Mouse (Mus musculus): Measurements from ENCODE around the gene Neurl3. TPM values are rescaled to one million over a fixed set of nuclear protein-coding genes. Genes with fewer than 3 reads are reported as not detected.

Neurl3 gene
- polyA plus RNA-seq, 1 experiment from 2014 or later: 4.4 TPM

- 7% methylated on average over 9 of the region's 9 CpGs for WGBS (ENCODE audit: insufficient replicate concordance)
- no peak for TF ChIP-seq CTCF (IDR thresholded peaks at IDR 0.05; ENCODE audit: low read depth)
- peak; percentile 68 for TF ChIP-seq EP300 (IDR thresholded peaks at IDR 0.05; ENCODE audit: low read depth)
- no peaks in the 10 kb centered on the region for H3K27me3 ChIP-seq (ENCODE audit: insufficient read depth, low read length)
- H3K27ac ChIP-seq (ENCODE audit: low read depth): peak overlapping the region; percentile 80
- H3K9me3 ChIP-seq (ENCODE audit: low read length): no peaks in the 10 kb centered on the region
- peak overlapping the region; percentile 57 for H3K4me2 ChIP-seq (ENCODE audit: low read depth, low read length)
- no peaks in the 10 kb centered on the region for H3K36me3 ChIP-seq (replicated peaks; ENCODE audit: insufficient read depth, low read length)
- H3K4me3 ChIP-seq (ENCODE audit: low read depth, low read length): peak overlapping the region; percentile 32
- ATAC-seq (peak; percentile 64), DNase-seq (peak; percentile 46)
- peaks cover 28% of the 10 kb centered on the region for H3K4me1 ChIP-seq (ENCODE audit: insufficient read depth)
- peak overlapping the region; percentile 47 for H3K9ac ChIP-seq (replicated peaks)
These were observed 1.2 kb downstream of the Neurl3 start for GRCm38 (mm10) chr1:36273288-36273687.

- WGBS (ENCODE audit: insufficient replicate concordance): 25% methylated on average over 5 of the region's 5 CpGs
- 0 out of 2 replicates have a peak, but pooled peaks have one; percentile 16 for ATAC-seq
- H3K4me2 ChIP-seq (ENCODE audit: low read depth, low read length): peak overlapping the region; percentile 57
- peak overlapping the region; percentile 47 for H3K9ac ChIP-seq (replicated peaks)
- peak overlapping the region; percentile 80 for H3K27ac ChIP-seq (ENCODE audit: low read depth)
- TF ChIP-seq CTCF (IDR thresholded peaks at IDR 0.05; ENCODE audit: low read depth): no peak
- no peak for TF ChIP-seq EP300 (IDR thresholded peaks at IDR 0.05; ENCODE audit: low read depth)
- no peaks in the 10 kb centered on the region for H3K9me3 ChIP-seq (ENCODE audit: low read length)
- no peaks in the 10 kb centered on the region for H3K27me3 ChIP-seq (ENCODE audit: insufficient read depth, low read length)
- peaks cover 28% of the 10 kb centered on the region for H3K4me1 ChIP-seq (ENCODE audit: insufficient read depth)
- no peaks in the 10 kb centered on the region for H3K36me3 ChIP-seq (replicated peaks; ENCODE audit: insufficient read depth, low read length)
- DNase-seq: no peak
- peak overlapping the region; percentile 32 for H3K4me3 ChIP-seq (ENCODE audit: low read depth, low read length)
These were observed 1.9 kb downstream of the Neurl3 start for GRCm38 (mm10) chr1:36272546-36272945.

- no peak overlapping the region for H3K9ac ChIP-seq (replicated peaks)
- H3K27me3 ChIP-seq (ENCODE audit: insufficient read depth, low read length): no peaks in the 10 kb centered on the region
- H3K36me3 ChIP-seq (replicated peaks; ENCODE audit: insufficient read depth, low read length): no peaks in the 10 kb centered on the region
- peaks cover 28% of the 10 kb centered on the region for H3K4me1 ChIP-seq (ENCODE audit: insufficient read depth)
- H3K27ac ChIP-seq (ENCODE audit: low read depth): peak overlapping the region; percentile 80
- TF ChIP-seq CTCF (IDR thresholded peaks at IDR 0.05; ENCODE audit: low read depth) (no peak), EP300 (IDR thresholded peaks at IDR 0.05; ENCODE audit: low read depth) (no peak)
- peak overlapping the region; percentile 57 for H3K4me2 ChIP-seq (ENCODE audit: low read depth, low read length)
- 35% methylated on average over 8 of the region's 8 CpGs for WGBS (ENCODE audit: insufficient replicate concordance)
- peak overlapping the region; percentile 15 for H3K4me3 ChIP-seq (ENCODE audit: low read depth, low read length)
- H3K9me3 ChIP-seq (ENCODE audit: low read length): no peaks in the 10 kb centered on the region
- DNase-seq (no peak), ATAC-seq (no peak)
These were observed 2.8 kb downstream of the Neurl3 start for GRCm38 (mm10) chr1:36271516-36272230.

- DNase-seq: peak; percentile 57
- H3K9ac ChIP-seq (replicated peaks): no peak overlapping the region
- TF ChIP-seq EP300 (IDR thresholded peaks at IDR 0.05; ENCODE audit: low read depth): no peak
- TF ChIP-seq CTCF (IDR thresholded peaks at IDR 0.05; ENCODE audit: low read depth): no peak
- no peaks in the 10 kb centered on the region for H3K9me3 ChIP-seq (ENCODE audit: low read length)
- H3K4me1 ChIP-seq (ENCODE audit: insufficient read depth): peaks cover 28% of the 10 kb centered on the region
- no peak overlapping the region for H3K4me3 ChIP-seq (ENCODE audit: low read depth, low read length)
- H3K4me2 ChIP-seq (ENCODE audit: low read depth, low read length): peak overlapping the region; percentile 57
- ATAC-seq: peak; percentile 29; the same call in 1 of the 2 replicates
- H3K27ac ChIP-seq (ENCODE audit: low read depth): peak overlapping the region; percentile 80
- H3K36me3 ChIP-seq (replicated peaks; ENCODE audit: insufficient read depth, low read length): no peaks in the 10 kb centered on the region
- H3K27me3 ChIP-seq (ENCODE audit: insufficient read depth, low read length): no peaks in the 10 kb centered on the region
- 26% methylated on average over 3 of the region's 3 CpGs for WGBS (ENCODE audit: insufficient replicate concordance)
These were observed 3.8 kb downstream of the Neurl3 start for GRCm38 (mm10) chr1:36270666-36271065.

GRCm38 (mm10) chr1:36269121-36269795 lies 5.2 kb downstream of the Neurl3 start:
- 71% methylated on average over 54 of the region's 54 CpGs for WGBS (ENCODE audit: insufficient replicate concordance)
- H3K36me3 ChIP-seq (replicated peaks; ENCODE audit: insufficient read depth, low read length): no peaks in the 10 kb centered on the region
- peaks cover 34% of the 10 kb centered on the region for H3K4me1 ChIP-seq (ENCODE audit: insufficient read depth)
- H3K9ac ChIP-seq (replicated peaks): no peak overlapping the region
- H3K4me3 ChIP-seq (ENCODE audit: low read depth, low read length): no peak overlapping the region
- H3K27ac ChIP-seq (ENCODE audit: low read depth): no peak overlapping the region
- H3K27me3 ChIP-seq (ENCODE audit: insufficient read depth, low read length): no peaks in the 10 kb centered on the region
- H3K4me2 ChIP-seq (ENCODE audit: low read depth, low read length): no peak overlapping the region
- no peaks in the 10 kb centered on the region for H3K9me3 ChIP-seq (ENCODE audit: low read length)
- no peak for DNase-seq
- no peak for ATAC-seq
- TF ChIP-seq CTCF (IDR thresholded peaks at IDR 0.05; ENCODE audit: low read depth): no peak
- TF ChIP-seq EP300 (IDR thresholded peaks at IDR 0.05; ENCODE audit: low read depth): no peak

GRCm38 (mm10) chr1:36267595-36267994 lies 6.9 kb downstream of the Neurl3 start:
- Histone ChIP-seq H3K4me3 (ENCODE audit: low read depth, low read length) (no peak overlapping the region), H3K27me3 (ENCODE audit: insufficient read depth, low read length) (no peaks in the 10 kb centered on the region), H3K4me2 (ENCODE audit: low read depth, low read length) (no peak overlapping the region), H3K9me3 (ENCODE audit: low read length) (no peaks in the 10 kb centered on the region), H3K9ac (replicated peaks) (no peak overlapping the region), H3K27ac (ENCODE audit: low read depth) (no peak overlapping the region), H3K4me1 (ENCODE audit: insufficient read depth) (peaks cover 26% of the 10 kb centered on the region), H3K36me3 (replicated peaks; ENCODE audit: insufficient read depth, low read length) (no peaks in the 10 kb centered on the region)
- TF ChIP-seq CTCF (IDR thresholded peaks at IDR 0.05; ENCODE audit: low read depth): no peak
- TF ChIP-seq EP300 (IDR thresholded peaks at IDR 0.05; ENCODE audit: low read depth): no peak
- ATAC-seq: no peak
- no peak for DNase-seq
- WGBS (ENCODE audit: insufficient replicate concordance): 93% methylated on average over 3 of the region's 3 CpGs

Measured in liver, postnatal 0 days (tissue).